ENCODE assay signal across 8 mouse cellular contexts in the genomic region with DNA sequence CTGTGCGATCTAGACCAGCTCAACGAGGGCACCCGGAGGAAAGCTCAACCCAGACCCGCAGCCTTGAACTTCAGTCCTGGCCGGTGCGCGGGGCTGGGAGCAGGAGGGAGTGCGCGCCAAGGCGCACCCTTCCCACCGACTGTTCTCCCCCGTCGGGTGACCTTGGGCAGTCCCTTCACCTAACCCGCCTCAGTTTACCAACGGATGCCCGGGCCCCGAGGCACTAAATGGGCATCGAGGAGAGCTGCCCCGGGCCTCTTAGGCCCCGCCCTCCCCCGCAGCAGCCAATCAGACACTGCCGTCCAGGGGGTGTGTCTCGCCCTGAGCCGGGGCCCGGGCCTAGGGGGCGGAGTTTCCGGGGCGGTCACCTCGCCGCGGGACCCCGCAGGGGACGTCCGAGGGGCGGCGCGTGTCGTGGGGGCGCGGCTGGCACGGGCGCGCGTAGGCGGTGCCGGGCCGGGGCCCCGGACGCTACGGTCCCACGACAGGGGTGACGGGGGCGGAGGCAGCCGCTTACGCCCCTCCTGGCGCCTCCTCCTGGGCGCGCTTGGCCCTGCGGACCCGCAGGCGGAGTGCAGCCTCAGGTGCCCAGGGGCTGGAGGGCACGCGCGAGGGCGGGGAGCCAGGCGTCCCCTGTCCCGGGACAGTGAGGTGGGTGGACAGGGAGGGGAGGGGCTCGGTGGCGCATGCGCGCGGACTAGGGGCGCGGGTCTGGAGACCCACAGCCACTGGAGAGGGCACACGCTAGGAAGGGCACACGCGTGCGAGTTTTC. TPM values are rescaled to one million over a fixed set of nuclear protein-coding genes. Genes with fewer than 3 reads are reported as not detected.
A peak's percentile ranks its signal among the peaks of the same experiment; 100 is the strongest.
DNase-seq lines count a peak whose midpoint lies in the region; ATAC-seq and TF ChIP-seq lines count a peak whose summit lies in the region.

No protein-coding gene starts in this region.

- ATAC-seq in common myeloid progenitor, adult 5-6 weeks (replicated peaks; ENCODE audit: low read depth, poor library complexity, severe bottlenecking) = peak; percentile 90
- peak; percentile 95 for ATAC-seq in hindbrain, embryonic 16.5 days
- ATAC-seq in megakaryocyte, adult 5-6 weeks (ENCODE audit: poor library complexity, severe bottlenecking) = peak; percentile 73

- TF ChIP-seq CTCF in gastrocnemius, adult 2 months (IDR thresholded peaks at IDR 0.05) = peak; percentile 53
- peak; percentile 16 for TF ChIP-seq CTCF in left cerebral cortex, adult 2 months (IDR thresholded peaks at IDR 0.05)

- peak overlapping the region; percentile 90 for H3K27ac ChIP-seq in gastrocnemius, adult 2 months
- H3K27ac ChIP-seq in hindbrain, embryonic 16.5 days (ENCODE audit: low read depth, low read length) = peak overlapping the region; percentile 17; the same call in 1 of the 2 replicates
- peak overlapping the region; percentile 63 for H3K27ac ChIP-seq in left cerebral cortex, adult 2 months

- peak overlapping the region; percentile 63 for H3K9ac ChIP-seq in hindbrain, embryonic 16.5 days (ENCODE audit: low read depth, low read length)

- H3K4me2 ChIP-seq in hindbrain, embryonic 16.5 days (ENCODE audit: low read length) = peak overlapping the region; percentile 82

- no peaks in the 10 kb centered on the region for H3K36me3 ChIP-seq in hindbrain, embryonic 16.5 days (ENCODE audit: control insufficient read depth, insufficient read depth, low read length)

- peak overlapping the region; percentile 91 for H3K4me3 ChIP-seq in gastrocnemius, adult 2 months
- peak overlapping the region; percentile 61 for H3K4me3 ChIP-seq in hindbrain, embryonic 16.5 days (ENCODE audit: low read length)
- peak overlapping the region; percentile 53 for H3K4me3 ChIP-seq in left cerebral cortex, adult 2 months

- DNase-seq in WW6 (ENCODE audit: low read depth, low spot score) = peak; percentile 45
- peak; percentile 98 for DNase-seq in gastrocnemius, adult 2 months
- peak; percentile 70 to 79 for DNase-seq in left cerebral cortex, adult 2 months (ENCODE audit: extremely low spot score in 1 of 2, low spot score in 2 of 2)
- peak; percentile 57 to 62 for DNase-seq in right cerebral cortex, adult 2 months (ENCODE audit: low spot score in 2 of 2)
- peak; percentile 85 for DNase-seq in urinary bladder, postnatal 10 days (ENCODE audit: low spot score)

- H3K4me1 ChIP-seq in hindbrain, embryonic 16.5 days (ENCODE audit: control insufficient read depth, insufficient read depth, low read depth, low read length) = peaks cover 11% of the 10 kb centered on the region

- no peaks in the 10 kb centered on the region for H3K9me3 ChIP-seq in hindbrain, embryonic 16.5 days (ENCODE audit: control insufficient read depth, low read length)

- WGBS in hindbrain, embryonic 16.5 days = under 1% methylated on average over 67 of the region's 78 CpGs

- intact Hi-C loops in gastrocnemius, adult 2 months (cut with DNase I) = loop anchor here (1.0 kb wide), 1 partner anchor 76 kb away; a partner anchor contains a TSS
- intact Hi-C loops in left cerebral cortex, adult 2 months (cut with DNase I) = loop anchor here (5.0 kb wide), 1 partner anchor 77 kb away; a partner anchor contains a TSS

- H3K27me3 ChIP-seq in hindbrain, embryonic 16.5 days (replicated peaks; ENCODE audit: control insufficient read depth, insufficient read depth, low read length) = peaks cover 46% of the 10 kb centered on the region

RNA-seq across cellular contexts. Expression of a gene that starts 0.5 kb away (rescaled TPM):
- total RNA-seq in common myeloid progenitor, adult 5-6 weeks (2017) = not detected in 2 replicates
- total RNA-seq in gastrocnemius, adult 2 months (2021) = 10 to 100 TPM; 15.4 to 47.2 TPM
- polyA plus RNA-seq in hindbrain, embryonic 16.5 days (2015; fragmentation: Nextera tagmentation; extraction: Ambion mirVana) = 2.7 and 2.9 TPM in 2 replicates
- 1 to 10 TPM; 3.6 TPM for total RNA-seq in left cerebral cortex, adult 2 months (2021)
- total RNA-seq in megakaryocyte, adult 5-6 weeks (2015) = not detected in 2 replicates
- not detected in 2 replicates for total RNA-seq in megakaryocyte, adult 5-6 weeks (2017)

Comparison
In these comparisons a context has a peak if more than half of its experiments do, and no peak if none do; other contexts are left out.
1. Peak in every context shown above with its lines: DNase-seq, ATAC-seq, H3K4me3 ChIP-seq and H3K27ac ChIP-seq.
2. DNase-seq: peak in every context shown above with its lines; median percentile 98 in gastrocnemius, adult 2 months; 85 in urinary bladder, postnatal 10 days; 74 in left cerebral cortex, adult 2 months; 60 in right cerebral cortex, adult 2 months; 45 in WW6.
3. H3K27ac ChIP-seq: peak in every context shown above with its lines; median percentile 90 in gastrocnemius, adult 2 months; 63 in left cerebral cortex, adult 2 months; 17 in hindbrain, embryonic 16.5 days.